8 mouse cellular contexts compared by ENCODE assay signal in genomic region chr5:125403481-125404465, GRCm38 (mm10). TPM values are rescaled to one million over a fixed set of nuclear protein-coding genes. Genes with fewer than 3 reads are reported as not detected.
A peak's percentile ranks its signal among the peaks of the same experiment; 100 is the strongest.
DNase-seq lines count a peak whose midpoint lies in the region; ATAC-seq and TF ChIP-seq lines count a peak whose summit lies in the region.

No protein-coding gene starts in this region.

- TF ChIP-seq POLR2A in olfactory bulb, adult 2 months (IDR thresholded peaks at IDR 0.05; ENCODE audit: insufficient read depth, low read depth, low read length): no peak

- peak overlapping the region; percentile 86 for H3K4me2 ChIP-seq in heart, embryonic 14.5 days (ENCODE audit: low read length)
- peak overlapping the region; percentile 96 for H3K4me2 ChIP-seq in liver, embryonic 16.5 days (ENCODE audit: low read depth, low read length)

- H3K27ac ChIP-seq in heart, embryonic 14.5 days (replicated peaks in 1 of 2; ENCODE audit: control insufficient read depth in 1 of 2, insufficient read depth in 1 of 2, low read depth in 2 of 2, low read length in 2 of 2): peak overlapping the region; percentile 73 to 80
- no peak overlapping the region for H3K27ac ChIP-seq in liver, embryonic 16.5 days (ENCODE audit: low read length)
- H3K27ac ChIP-seq in olfactory bulb, adult 2 months (ENCODE audit: insufficient read depth, low read depth, low read length): no peak overlapping the region

- H3K4me3 ChIP-seq in heart, embryonic 14.5 days (ENCODE audit: control insufficient read depth in 1 of 2, insufficient read depth in 1 of 2, low read depth in 1 of 2, low read length in 2 of 2): peak overlapping the region; percentile 49 to 57
- H3K4me3 ChIP-seq in liver, embryonic 16.5 days (ENCODE audit: low read depth, low read length): peak overlapping the region; percentile 47
- H3K4me3 ChIP-seq in olfactory bulb, adult 2 months (ENCODE audit: insufficient read depth, low read depth, low read length): 0 out of 2 replicates have a peak overlapping the region, but pooled peaks have one; percentile 2

- no peaks in the 10 kb centered on the region for H3K27me3 ChIP-seq in heart, embryonic 14.5 days (ENCODE audit: control insufficient read depth, insufficient read depth, low read length)
- H3K27me3 ChIP-seq in liver, embryonic 16.5 days (ENCODE audit: control insufficient read depth, insufficient read depth, low read depth, low read length): peaks cover 15% of the 10 kb centered on the region; the same call in 1 of the 2 replicates

- DNase-seq in 3134 (ENCODE audit: extremely low read depth, insufficient read length, low spot score): peak; percentile 58
- peak; percentile 86 for DNase-seq in NIH3T3 (ENCODE audit: low read depth)
- DNase-seq in embryo, embryonic 9.5 days (ENCODE audit: extremely low spot score): peak; percentile 88
- peak; percentile 73 for DNase-seq in kidney, postnatal 14 days
- DNase-seq in thymus, postnatal 10 days (ENCODE audit: low spot score in 2 of 2): peak; percentile 55 to 72

- H3K9me3 ChIP-seq in heart, embryonic 14.5 days (ENCODE audit: control insufficient read depth, low read length): no peaks in the 10 kb centered on the region
- H3K9me3 ChIP-seq in liver, embryonic 16.5 days (replicated peaks; ENCODE audit: control insufficient read depth, low read length): no peaks in the 10 kb centered on the region

- peaks cover 11 to 17% of the 10 kb centered on the region in 2 experiments for H3K4me1 ChIP-seq in heart, embryonic 14.5 days (ENCODE audit: control insufficient read depth in 2 of 2, insufficient read depth in 2 of 2, low read length in 2 of 2)
- H3K4me1 ChIP-seq in liver, embryonic 16.5 days (ENCODE audit: control insufficient read depth, low read depth, low read length): peaks cover 35% of the 10 kb centered on the region
- H3K4me1 ChIP-seq in olfactory bulb, adult 2 months (ENCODE audit: control insufficient read depth, insufficient read depth, low read length): peaks cover 20% of the 10 kb centered on the region

- ATAC-seq in heart, embryonic 14.5 days (ENCODE audit: insufficient number of reproducible peaks, insufficient read depth, low FRiP score, low read depth): no peak
- 0 out of 2 replicates have a peak, but pooled peaks have one; percentile 15 for ATAC-seq in liver, embryonic 16.5 days (ENCODE audit: low read depth)

- 7% methylated on average over 31 of the region's 31 CpGs for WGBS in heart, embryonic 14.5 days
- WGBS in liver, embryonic 16.5 days (ENCODE audit: insufficient replicate concordance): 17% methylated on average over 31 of the region's 31 CpGs
- 26% methylated on average over 31 of the region's 31 CpGs for WGBS in olfactory bulb, adult 2 months

- H3K9ac ChIP-seq in heart, embryonic 14.5 days (ENCODE audit: low read length): peak overlapping the region; percentile 70
- H3K9ac ChIP-seq in liver, embryonic 16.5 days (ENCODE audit: low read depth, low read length): peak overlapping the region; percentile 6; the same call in 1 of the 2 replicates

- TF ChIP-seq CTCF in olfactory bulb, adult 2 months (IDR thresholded peaks at IDR 0.05; ENCODE audit: insufficient read depth, low read depth, low read length): no peak

- no peaks in the 10 kb centered on the region for H3K36me3 ChIP-seq in heart, embryonic 14.5 days (ENCODE audit: control insufficient read depth, insufficient read depth, low read length)
- no peaks in the 10 kb centered on the region for H3K36me3 ChIP-seq in liver, embryonic 16.5 days (ENCODE audit: control insufficient read depth, insufficient read depth)

RNA-seq across cellular contexts. Expression of gene Ubc, which starts 13.8 kb away (rescaled TPM):
- 859 and 861 TPM in 2 replicates for polyA plus RNA-seq in heart, embryonic 14.5 days (2014; fragmentation: Nextera tagmentation; extraction: Ambion mirVana)
- 573 and 608 TPM in 2 replicates for polyA plus RNA-seq in liver, embryonic 16.5 days (2015; fragmentation: Nextera tagmentation; extraction: Ambion mirVana)
- polyA plus RNA-seq in olfactory bulb, adult 2 months (2012; ENCODE audit: insufficient read depth, insufficient read length, low replicate concordance, missing spikeins): 238 and 763 TPM in 2 replicates

RNA-seq across cellular contexts. Expression of gene Gm10382, which starts 14.7 kb away (rescaled TPM):
- polyA plus RNA-seq in heart, embryonic 14.5 days (2014; fragmentation: Nextera tagmentation; extraction: Ambion mirVana): 0.27 and 0.32 TPM in 2 replicates
- 0.18 and 0.27 TPM in 2 replicates for polyA plus RNA-seq in liver, embryonic 16.5 days (2015; fragmentation: Nextera tagmentation; extraction: Ambion mirVana)
- not detected in 2 replicates for polyA plus RNA-seq in olfactory bulb, adult 2 months (2012; ENCODE audit: insufficient read depth, insufficient read length, low replicate concordance, missing spikeins)

RNA-seq across cellular contexts. Expression of gene Dhx37, which starts 30.1 kb away (rescaled TPM):
- 7.2 and 8.2 TPM in 2 replicates for polyA plus RNA-seq in heart, embryonic 14.5 days (2014; fragmentation: Nextera tagmentation; extraction: Ambion mirVana)
- polyA plus RNA-seq in liver, embryonic 16.5 days (2015; fragmentation: Nextera tagmentation; extraction: Ambion mirVana): 4.0 and 4.2 TPM in 2 replicates
- not detected in 2 replicates for polyA plus RNA-seq in olfactory bulb, adult 2 months (2012; ENCODE audit: insufficient read depth, insufficient read length, low replicate concordance, missing spikeins)

RNA-seq across cellular contexts. Expression of gene Bri3bp, which starts 37.6 kb away (rescaled TPM):
- polyA plus RNA-seq in heart, embryonic 14.5 days (2014; fragmentation: Nextera tagmentation; extraction: Ambion mirVana): 34.8 and 36.6 TPM in 2 replicates
- 18.4 and 20.3 TPM in 2 replicates for polyA plus RNA-seq in liver, embryonic 16.5 days (2015; fragmentation: Nextera tagmentation; extraction: Ambion mirVana)
- 46.8 TPM in 1 of 2 replicates, not detected in the other for polyA plus RNA-seq in olfactory bulb, adult 2 months (2012; ENCODE audit: insufficient read depth, insufficient read length, low replicate concordance, missing spikeins)

Comparison
In these comparisons a context has a peak if more than half of its experiments do, and no peak if none do; other contexts are left out.
1. H3K27ac ChIP-seq: peak in heart, embryonic 14.5 days (2 of 2); none in liver, embryonic 16.5 days (single experiment) and olfactory bulb, adult 2 months (single experiment).
2. H3K4me3 ChIP-seq: peak in every context shown above with its lines; median percentile 53 in heart, embryonic 14.5 days; 47 in liver, embryonic 16.5 days; 2 in olfactory bulb, adult 2 months.
3. Peak in every context shown above with its lines, with median percentiles within 50 percentile points of each other: DNase-seq.